Mouse (Mus musculus) myocyte (in vitro differentiated cells): Measurements from ENCODE around the gene Fhl3. TPM values are rescaled to one million over a fixed set of nuclear protein-coding genes. Genes with fewer than 3 reads are reported as not detected.

Experiments
- H3K27me3 ChIP-seq: one replicate; pipeline ENCODE4 v1.6.1; 2011; ENCODE audit not compliant: control insufficient read depth, insufficient read depth, insufficient read length
- H3K36me3 ChIP-seq: one replicate; pipeline ENCODE4 v1.6.1; 2011; ENCODE audit not compliant: control insufficient read depth, insufficient read depth
- H3K4me2 ChIP-seq: one replicate; pipeline ENCODE4 v1.6.1; 2011; ENCODE audit warnings: low read depth, control low read depth
- H3K4me3 ChIP-seq: one replicate; pipeline ENCODE4 v1.5.1; 2011; ENCODE audit warnings: mild to moderate bottlenecking, control low read depth, moderate library complexity
- H3K79me2 ChIP-seq: one replicate; pipeline ENCODE4 v1.6.1; 2011; ENCODE audit not compliant: control insufficient read depth, insufficient read depth
- H3ac ChIP-seq: one replicate; pipeline ENCODE4 v1.6.1; 2011; ENCODE audit not compliant: control insufficient read depth, insufficient read length
- CEBPB ChIP-seq: IDR thresholded peaks from 2 replicates; pipeline ENCODE4 v1.6.1; 2011; ENCODE audit warnings: mild to moderate bottlenecking, moderate library complexity; ENCODE audit not compliant: poor library complexity, insufficient read depth, severe bottlenecking
- E2F4 ChIP-seq: IDR thresholded peaks from one replicate; pipeline ENCODE4 v1.6.1; 2011; ENCODE audit warnings: mild to moderate bottlenecking, control low read depth, moderate library complexity; ENCODE audit not compliant: insufficient read depth
- MAX ChIP-seq: IDR thresholded peaks from one replicate; pipeline ENCODE4 v1.6.1; 2011; ENCODE audit warnings: low read depth, mild to moderate bottlenecking, control low read depth
- MYOD1 ChIP-seq, 3 experiments: IDR thresholded peaks; one replicate each; pipeline ENCODE4 v1.6.1; 2011; ENCODE audit warnings: control low read depth in 2 of 3, low read depth in 2 of 3, mild to moderate bottlenecking in 2 of 3, moderate library complexity in 1 of 3; ENCODE audit not compliant: insufficient read length in 2 of 3, control insufficient read depth in 1 of 3
- MYOG ChIP-seq, 3 experiments: IDR thresholded peaks; one replicate each; pipeline ENCODE4 v1.6.1; 2011; ENCODE audit warnings: control low read depth in 2 of 3, low read depth in 2 of 3, mild to moderate bottlenecking in 2 of 3; ENCODE audit not compliant: insufficient read length in 2 of 3, control insufficient read depth in 1 of 3, insufficient read depth in 1 of 3
- POLR2A ChIP-seq: IDR thresholded peaks from one replicate; pipeline ENCODE4 v1.6.1; 2011; ENCODE audit warnings: low read depth, mild to moderate bottlenecking, control low read depth, moderate library complexity; ENCODE audit not compliant: insufficient read length
- POLR2AphosphoS2 ChIP-seq: IDR thresholded peaks from one replicate; pipeline ENCODE4 v1.6.1; 2011; ENCODE audit warnings: low read depth, control low read depth; ENCODE audit not compliant: insufficient read length
- REST ChIP-seq: IDR thresholded peaks from one replicate; pipeline ENCODE4 v1.6.1; 2011; ENCODE audit warnings: mild to moderate bottlenecking, control low read depth, moderate library complexity; ENCODE audit not compliant: insufficient read depth, insufficient read length
- SRF ChIP-seq: IDR thresholded peaks from one replicate; pipeline ENCODE4 v1.6.1; 2011; ENCODE audit warnings: low read depth; ENCODE audit not compliant: control insufficient read depth, insufficient read length
- TCF12 ChIP-seq: IDR thresholded peaks from one replicate; pipeline ENCODE4 v1.6.1; 2011; ENCODE audit warnings: mild to moderate bottlenecking, control low read depth; ENCODE audit not compliant: poor library complexity, insufficient read depth, severe bottlenecking
- TCF3 ChIP-seq: IDR thresholded peaks from one replicate; pipeline ENCODE4 v1.6.1; 2011; ENCODE audit warnings: low read depth, control low read depth; ENCODE audit not compliant: insufficient read length
- USF1 ChIP-seq: IDR thresholded peaks from one replicate; pipeline ENCODE4 v1.6.1; 2011; ENCODE audit warnings: low read depth, mild to moderate bottlenecking, control low read depth, moderate library complexity
- polyA plus RNA-seq: library from polyadenylated mRNA; unstranded; fragments of >200 nt; fragmentation: generic; extraction: Trizol; gene quantifications from one replicate; pipeline ENCODE4 v1.2.1, GENCODE M21; 2012; ENCODE audit warnings: missing spikeins

The Fhl3 gene
- polyA plus RNA-seq, 1 experiment = 110 TPM

GRCm38 (mm10) chr4:124746577-124746976 is 46.1 kb downstream of the Fhl3 start:
- Histone ChIP-seq H3K27me3 (no peaks in the 10 kb centered on the region), H3K4me2 (no peak overlapping the region), H3K36me3 (peaks cover 31% of the 10 kb centered on the region), H3ac (no peak overlapping the region), H3K79me2 (peaks cover 19% of the 10 kb centered on the region), H3K4me3 (no peak overlapping the region)
- TF ChIP-seq TCF3 (no peak), REST (no peak), E2F4 (no peak), CEBPB (no peak), MYOG (IDR thresholded peaks at IDR 0.05; ENCODE audit: control insufficient read depth in 1 of 3, insufficient read depth in 1 of 3, insufficient read length in 2 of 3, low read depth in 2 of 3) (no peak), MYOD1 (IDR thresholded peaks at IDR 0.05; ENCODE audit: control insufficient read depth in 1 of 3, insufficient read length in 2 of 3, low read depth in 2 of 3) (no peak), MAX (no peak), USF1 (no peak), TCF12 (no peak), SRF (no peak), POLR2A (no peak), POLR2AphosphoS2 (no peak)

- H3K36me3 ChIP-seq = peaks cover 31% of the 10 kb centered on the region
- H3K4me3 ChIP-seq = no peak overlapping the region
- H3K79me2 ChIP-seq = peaks cover 12% of the 10 kb centered on the region
- H3K4me2 ChIP-seq = no peak overlapping the region
- H3K27me3 ChIP-seq = no peaks in the 10 kb centered on the region
- H3ac ChIP-seq = no peak overlapping the region
- no peak for TF ChIP-seq POLR2A
- TF ChIP-seq TCF12 = no peak
- TF ChIP-seq MYOG (IDR thresholded peaks at IDR 0.05; ENCODE audit: control insufficient read depth in 1 of 3, insufficient read depth in 1 of 3, insufficient read length in 2 of 3, low read depth in 2 of 3) = no peak
- no peak for TF ChIP-seq MAX
- no peak for TF ChIP-seq USF1
- no peak for TF ChIP-seq REST
- TF ChIP-seq CEBPB = no peak
- TF ChIP-seq TCF3 = no peak
- TF ChIP-seq E2F4 = no peak
- no peak for TF ChIP-seq SRF
- no peak for TF ChIP-seq POLR2AphosphoS2
- no peak for TF ChIP-seq MYOD1 (IDR thresholded peaks at IDR 0.05; ENCODE audit: control insufficient read depth in 1 of 3, insufficient read length in 2 of 3, low read depth in 2 of 3)
Observed at GRCm38 (mm10) chr4:124747851-124748250, 47.4 kb downstream of the Fhl3 start.

- Histone ChIP-seq H3ac (peak overlapping the region; percentile 7), H3K36me3 (peaks cover 21% of the 10 kb centered on the region), H3K27me3 (no peaks in the 10 kb centered on the region), H3K4me3 (peak overlapping the region; percentile 56), H3K79me2 (peaks cover 36% of the 10 kb centered on the region), H3K4me2 (peak overlapping the region; percentile 97)
- TF ChIP-seq E2F4 (peak; percentile 59), SRF (no peak), POLR2AphosphoS2 (peak; percentile 86), MYOD1 (IDR thresholded peaks at IDR 0.05; ENCODE audit: control insufficient read depth in 1 of 3, insufficient read length in 2 of 3, low read depth in 2 of 3) (no peak), TCF3 (no peak), REST (no peak), USF1 (no peak), POLR2A (peak; percentile 55), MAX (no peak), TCF12 (no peak), MYOG (IDR thresholded peaks at IDR 0.05; ENCODE audit: control insufficient read depth in 1 of 3, insufficient read depth in 1 of 3, insufficient read length in 2 of 3, low read depth in 2 of 3) (no peak), CEBPB (no peak)
Observed at GRCm38 (mm10) chr4:124751300-124752250, 51.1 kb downstream of the Fhl3 start.

GRCm38 (mm10) chr4:124752281-124753199 is 52.0 kb downstream of the Fhl3 start:
- peaks cover 16% of the 10 kb centered on the region for H3K36me3 ChIP-seq
- H3K4me2 ChIP-seq = peak overlapping the region; percentile 85
- H3K79me2 ChIP-seq = peaks cover 44% of the 10 kb centered on the region
- TF ChIP-seq MYOG (IDR thresholded peaks at IDR 0.05; ENCODE audit: control insufficient read depth in 1 of 3, insufficient read depth in 1 of 3, insufficient read length in 2 of 3, low read depth in 2 of 3) (peak; percentile 22 to 97 (median 86)), CEBPB (no peak), MAX (no peak), TCF12 (peak; percentile 45), REST (no peak), POLR2AphosphoS2 (no peak), E2F4 (no peak), POLR2A (no peak), MYOD1 (IDR thresholded peaks at IDR 0.05; ENCODE audit: control insufficient read depth in 1 of 3, insufficient read length in 2 of 3, low read depth in 2 of 3) (peak; percentile 54 to 88 (median 84)), SRF (no peak)
- peak overlapping the region; percentile 56 for H3K4me3 ChIP-seq
- no peaks in the 10 kb centered on the region for H3K27me3 ChIP-seq
- H3ac ChIP-seq = peak overlapping the region; percentile 7
